Mouse (Mus musculus): ENCODE data around the gene Mcmbp.

DNA sequence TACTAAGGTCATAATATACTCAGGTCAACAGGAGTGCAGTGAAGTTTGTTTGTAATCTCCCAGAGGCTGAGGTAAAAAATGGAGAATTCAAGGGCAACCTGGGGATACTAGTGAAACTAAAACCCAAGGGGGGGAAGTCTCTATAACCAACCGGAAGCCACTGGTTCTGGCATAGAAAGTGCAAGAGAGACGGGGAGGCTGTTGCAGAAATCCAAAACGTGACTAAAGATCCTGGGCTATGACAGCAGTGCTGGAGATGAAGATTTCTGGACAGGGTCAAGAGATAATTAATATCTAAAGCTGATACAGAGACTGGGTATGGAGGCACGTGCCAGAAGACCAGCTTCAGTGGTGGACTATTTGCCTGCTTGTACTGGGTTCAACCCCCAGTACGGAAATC, 2.3 kb downstream of the Mcmbp start:
- TF ChIP-seq GATA1 (IDR thresholded peaks at IDR 0.05; ENCODE audit: low read length) (no peak), TAL1 (IDR thresholded peaks at IDR 0.05; ENCODE audit: low read length) (no peak)

Measured in erythroblast, embryonic 14.5 days (primary cell).